Mouse (Mus musculus) lung, embryonic 14.5 days (tissue): ENCODE results near the gene Gm9268. TPM values are rescaled to one million over a fixed set of nuclear protein-coding genes. Genes with fewer than 3 reads are reported as not detected.
"Not testable (repeated sequence)": the region's sequence is repeated elsewhere in the genome, so short reads cannot be mapped to it uniquely, and the experiment has no call there.

Source experiments
- ATAC-seq: fragments of 200-750 bp; cut with Nextera tagmentation; 2 replicates; pipeline ENCODE4 v1.8.0; 2017; ENCODE audit warnings: mild to moderate bottlenecking, moderate TSS enrichment, moderate library complexity; ENCODE audit not compliant: insufficient read depth
- DNase-seq: peaks from one replicate; pipeline ENCODE4 v3.0.0-alpha.2; 2015
- H3K27ac ChIP-seq: fragments of 300-500 bp; sonication (generic); 2 replicates; pipeline ENCODE4 v1.5.1; 2014; ENCODE audit warnings: low read depth, mild to moderate bottlenecking, moderate library complexity
- H3K27me3 ChIP-seq: fragments of 300-500 bp; sonication (generic); 2 replicates; pipeline ENCODE4 v1.6.1; 2014; ENCODE audit warnings: low read length, control low read depth; ENCODE audit not compliant: insufficient read depth
- H3K36me3 ChIP-seq: fragments of 300-500 bp; sonication (generic); 2 replicates; pipeline ENCODE4 v1.6.1; 2014; ENCODE audit warnings: control low read depth; ENCODE audit not compliant: insufficient read depth
- H3K4me1 ChIP-seq: fragments of 300-500 bp; sonication (generic); 2 replicates; pipeline ENCODE4 v1.6.1; 2014; ENCODE audit warnings: antibody characterized with exemption, control low read depth; ENCODE audit not compliant: insufficient read depth
- H3K4me2 ChIP-seq: fragments of 300-500 bp; sonication (generic); 2 replicates; pipeline ENCODE4 v1.6.1; 2014; ENCODE audit warnings: mild to moderate bottlenecking
- H3K4me3 ChIP-seq: fragments of 300-500 bp; sonication (generic); 2 replicates; pipeline ENCODE4 v1.5.1; 2014; ENCODE audit warnings: low read depth, low read length
- H3K9ac ChIP-seq: fragments of 300-500 bp; sonication (generic); 2 replicates; pipeline ENCODE4 v1.6.1; 2014
- H3K9me3 ChIP-seq: fragments of 300-500 bp; sonication (generic); 2 replicates; pipeline ENCODE4 v1.6.1; 2016; ENCODE audit warnings: low read depth, low read length, control low read depth
- CTCF ChIP-seq: IDR thresholded peaks from 2 replicates; pipeline ENCODE4 v1.5.1; 2016; ENCODE audit warnings: antibody characterized with exemption, low read depth
- WGBS: fragments of 180-500 bp; shearing (Covaris S2); extraction: QIAGEN DNeasy Blood & Tissue Kit; methylation state at CpG from one replicate; pipeline ENCODE4 v1.1.7; 2014; 5-methylcytosine and 5-hydroxymethylcytosine counted together
- polyA plus RNA-seq: library from polyadenylated mRNA; unstranded; fragments of >200 nt; fragmentation: Nextera tagmentation; extraction: Ambion mirVana; gene quantifications from 2 replicates; pipeline ENCODE4 v1.2.1, GENCODE M21; 2014

The Gm9268 gene
- polyA plus RNA-seq: not detected in 2 replicates

DNA sequence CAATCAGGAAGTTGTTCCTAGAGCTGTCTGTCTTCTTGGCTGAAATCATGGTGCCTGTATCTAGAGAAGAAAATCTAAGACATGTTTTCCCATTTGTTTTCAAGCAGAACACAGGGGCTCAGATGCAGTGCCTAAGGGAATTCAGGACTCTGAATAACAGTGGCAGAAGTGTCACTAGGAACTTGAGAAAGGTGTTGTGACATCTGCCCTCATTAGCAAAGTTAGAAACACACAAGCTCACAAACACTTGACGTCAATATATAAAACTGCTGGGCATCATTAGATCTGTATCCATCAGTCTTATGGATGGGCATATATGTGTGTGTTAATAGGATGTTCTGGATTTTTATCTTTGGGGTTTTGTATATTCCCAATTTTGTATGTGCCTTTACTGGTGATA is at the start of gene Gm9268:
Gm9268 (plus strand) TSS at position 301 of the 400 bp plus-strand sequence.
- H3K4me1 ChIP-seq, DNase-seq, H3K4me3 ChIP-seq, H3K36me3 ChIP-seq, H3K9ac ChIP-seq, H3K9me3 ChIP-seq, H3K27me3 ChIP-seq, H3K4me2 ChIP-seq, ATAC-seq, H3K27ac ChIP-seq: not testable (repeated sequence)
- WGBS: no CpG with 5 or more reads among the region's 1 CpGs

DNA sequence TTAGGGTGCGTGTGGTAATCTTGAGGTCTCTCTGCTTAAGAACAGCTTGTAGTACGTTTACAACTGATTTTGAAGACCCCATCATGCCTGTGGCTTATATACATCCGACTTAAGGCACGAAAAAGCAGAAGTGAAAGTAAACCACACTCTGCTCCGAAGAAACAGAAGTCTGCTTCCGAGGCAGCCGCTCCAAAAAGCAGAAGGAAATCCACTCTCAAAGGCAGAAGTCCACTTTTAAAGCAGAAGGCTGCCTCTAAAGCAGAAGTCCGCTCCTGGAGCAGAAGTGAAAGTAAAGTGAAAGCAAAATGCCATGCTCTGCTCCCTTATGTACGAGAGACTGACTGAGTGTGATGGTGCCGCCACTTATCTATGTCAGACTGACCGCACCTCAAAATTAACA is 38.5 kb upstream of the Gm9268 start:
- no peaks in the 10 kb centered on the region for H3K4me1 ChIP-seq
- DNase-seq (no peak), ATAC-seq (no peak)
- no peaks in the 10 kb centered on the region for H3K36me3 ChIP-seq
- WGBS: 79% methylated on average over 11 of the region's 11 CpGs
- H3K4me3 ChIP-seq: no peak overlapping the region
- no peak overlapping the region for H3K27ac ChIP-seq
- H3K4me2 ChIP-seq: no peak overlapping the region
- no peaks in the 10 kb centered on the region for H3K27me3 ChIP-seq
- TF ChIP-seq CTCF: no peak
- H3K9me3 ChIP-seq: peaks cover 21% of the 10 kb centered on the region
- H3K9ac ChIP-seq: no peak overlapping the region

DNA sequence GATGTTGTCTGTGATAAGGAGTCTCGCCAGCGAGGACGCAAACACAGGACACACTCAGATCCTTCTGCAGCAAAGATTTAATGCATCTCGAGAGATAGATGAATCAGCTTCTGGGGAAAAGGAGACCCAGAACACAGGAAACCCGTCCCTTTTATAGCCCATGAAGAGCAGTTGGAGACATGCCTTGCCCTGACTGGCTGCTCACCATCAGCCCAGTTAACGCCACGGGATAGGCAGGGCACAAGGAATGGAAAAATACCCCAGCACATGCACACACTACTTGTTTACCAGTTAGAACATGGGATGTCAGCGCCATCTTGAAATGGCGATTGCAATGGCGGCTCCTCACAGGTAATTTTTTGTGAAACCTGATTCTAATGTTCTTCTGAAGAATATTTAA is 37.8 kb upstream of the Gm9268 start:
- Histone ChIP-seq H3K9me3 (peaks cover 21% of the 10 kb centered on the region), H3K4me1 (no peaks in the 10 kb centered on the region), H3K27me3 (no peaks in the 10 kb centered on the region), H3K27ac (no peak overlapping the region), H3K9ac (no peak overlapping the region), H3K4me3 (no peak overlapping the region), H3K36me3 (no peaks in the 10 kb centered on the region), H3K4me2 (no peak overlapping the region)
- no peak for TF ChIP-seq CTCF
- DNase-seq (no peak), ATAC-seq (no peak)
- WGBS: 87% methylated on average over 10 of the region's 10 CpGs

DNA sequence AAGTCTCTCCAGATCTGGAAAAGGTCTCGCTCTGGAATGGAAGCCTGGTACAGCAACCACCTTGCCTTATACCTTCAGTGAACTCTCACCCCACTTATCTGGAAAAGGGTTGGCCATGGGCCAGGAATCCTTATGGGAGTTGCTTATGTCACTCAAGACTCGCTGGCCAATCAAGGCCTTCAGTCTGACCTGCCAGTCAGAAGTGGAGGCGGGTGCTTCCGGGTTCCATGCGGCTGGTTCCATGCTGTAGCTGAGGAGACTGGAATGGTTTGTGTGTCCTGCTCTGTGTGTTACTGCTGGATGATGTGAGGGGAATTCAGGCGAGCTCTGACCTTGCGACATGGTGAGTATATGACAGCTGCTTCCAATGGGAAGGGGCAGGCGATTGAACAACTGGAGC is 59.3 kb downstream of the Gm9268 start:
- Histone ChIP-seq H3K36me3 (no peaks in the 10 kb centered on the region), H3K27ac (no peak overlapping the region), H3K9me3 (no peaks in the 10 kb centered on the region), H3K4me3 (no peak overlapping the region), H3K4me2 (no peak overlapping the region), H3K9ac (no peak overlapping the region), H3K27me3 (no peaks in the 10 kb centered on the region), H3K4me1 (no peaks in the 10 kb centered on the region)
- no peak for DNase-seq
- no peak for ATAC-seq
- 85% methylated on average over 8 of the region's 8 CpGs for WGBS
- no peak for TF ChIP-seq CTCF

Other genes with a start within 250 kb of the Gm9268 start
- gene Vmn2r62, start 225.2 kb upstream of the Gm9268 start, polyA plus RNA-seq: not detected in 2 replicates
- not detected in 2 replicates for gene Gm2381, start 151.5 kb upstream of the Gm9268 start, polyA plus RNA-seq
- not detected in 2 replicates for gene Vmn2r63, start 84.9 kb upstream of the Gm9268 start, polyA plus RNA-seq
- not detected in 2 replicates for gene Zfp936, start 95.5 kb downstream of the Gm9268 start, polyA plus RNA-seq